Mouse (Mus musculus): Measurements from ENCODE around the gene Phldb3. TPM values are rescaled to one million over a fixed set of nuclear protein-coding genes. Genes with fewer than 3 reads are reported as not detected.

The Phldb3 gene
- polyA plus RNA-seq (2021) = 2.7 TPM

DNA sequence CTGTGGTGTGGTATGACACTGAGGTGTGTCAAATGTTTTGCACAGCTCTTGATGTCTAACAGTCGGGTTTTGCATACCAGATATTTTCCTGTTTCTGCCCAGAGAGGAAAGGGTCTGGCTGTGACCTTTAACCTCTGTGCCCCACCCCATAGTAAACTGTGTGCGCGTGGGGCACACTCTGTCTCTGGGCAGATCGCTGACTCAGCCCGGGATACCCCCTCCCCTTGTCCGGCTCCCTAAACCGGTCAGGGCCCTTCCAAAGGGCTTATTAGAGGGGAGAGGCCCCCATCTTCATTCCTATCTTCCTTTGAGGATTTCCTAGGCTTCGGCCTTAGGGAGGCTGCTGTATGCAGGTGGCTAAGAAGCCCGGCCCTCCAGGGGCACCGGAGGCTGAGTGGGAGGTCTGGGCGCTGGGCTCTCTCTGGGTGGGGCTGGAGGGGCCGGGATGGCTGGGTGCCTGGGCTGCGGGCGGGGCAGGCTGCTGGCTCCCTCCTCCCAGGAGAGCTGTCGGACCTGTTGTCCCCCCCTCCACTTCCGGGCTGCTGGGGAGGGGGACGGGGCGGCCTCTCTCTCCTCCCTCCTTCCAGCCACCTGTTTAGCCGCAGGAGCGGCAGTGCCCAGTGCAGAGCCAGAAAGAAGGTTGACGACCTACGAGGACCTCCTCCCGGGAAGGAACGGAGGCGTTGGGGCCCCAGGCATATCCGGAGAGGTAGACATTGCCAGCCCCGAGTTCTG lies at the start of gene Phldb3:
Gene Phldb3, plus strand, starts transcription at position 620 of the 735 bp plus-strand sequence.
- POLR2A ChIA-PET = no interaction called here

DNA sequence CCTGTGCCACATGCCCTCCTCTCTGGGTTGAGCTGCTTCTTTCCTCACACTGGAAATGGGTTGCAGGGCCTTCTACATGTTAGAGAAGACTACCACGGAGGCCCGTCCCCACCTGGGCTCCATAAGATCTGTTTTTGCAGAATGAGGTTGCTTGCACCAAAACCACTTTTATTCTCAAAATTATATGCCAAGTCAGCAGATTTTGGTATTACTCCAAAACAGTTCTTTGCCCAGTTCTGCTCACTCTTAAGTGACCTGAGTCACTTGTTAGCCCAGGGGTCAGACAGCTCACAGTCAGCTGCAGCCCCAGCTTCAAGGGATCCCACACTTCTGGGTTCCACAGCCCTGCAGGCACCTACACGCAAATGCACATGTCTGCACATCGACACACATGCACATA lies 49.1 kb upstream of the Phldb3 start:
- no peak for ATAC-seq
- no peak for DNase-seq (ENCODE audit: low read depth, low spot score)
- ChIA-PET CTCF (interaction anchor here (1.5 to 3.6 kb wide), 6 partner anchors 9 to 120 kb away, joined by 3 to 23 read pairs (median 6); partner anchors contain the start of gene Irgq), POLR2A (interaction anchor here (0.8 to 2.8 kb wide), 3 partner anchors 11 to 62 kb away, joined by 3 to 10 read pairs (median 5); no protein-coding TSS in a partner anchor)
- TF ChIP-seq CTCF (IDR thresholded peaks at IDR 0.05) = no peak
- no peaks in the 10 kb centered on the region for H3K27me3 ChIP-seq
- in situ Hi-C loops (cut with MboI; ENCODE audit: low pct_unique_long_range_greater_than_20kb) = no loop called here

More for the DNA sequence above, at the start of gene Phldb3:
- ATAC-seq (no peak), DNase-seq (ENCODE audit: low read depth, low spot score) (no peak)
- in situ Hi-C loops (cut with MboI; ENCODE audit: low pct_unique_long_range_greater_than_20kb) = no loop called here
- CTCF ChIA-PET = interaction anchor here (1.0 to 4.1 kb wide), 5 partner anchors 9 to 52 kb away, joined by 3 to 21 read pairs (median 5); no protein-coding TSS in a partner anchor
- TF ChIP-seq CTCF (IDR thresholded peaks at IDR 0.05) = no peak
- no peaks in the 10 kb centered on the region for H3K27me3 ChIP-seq

DNA sequence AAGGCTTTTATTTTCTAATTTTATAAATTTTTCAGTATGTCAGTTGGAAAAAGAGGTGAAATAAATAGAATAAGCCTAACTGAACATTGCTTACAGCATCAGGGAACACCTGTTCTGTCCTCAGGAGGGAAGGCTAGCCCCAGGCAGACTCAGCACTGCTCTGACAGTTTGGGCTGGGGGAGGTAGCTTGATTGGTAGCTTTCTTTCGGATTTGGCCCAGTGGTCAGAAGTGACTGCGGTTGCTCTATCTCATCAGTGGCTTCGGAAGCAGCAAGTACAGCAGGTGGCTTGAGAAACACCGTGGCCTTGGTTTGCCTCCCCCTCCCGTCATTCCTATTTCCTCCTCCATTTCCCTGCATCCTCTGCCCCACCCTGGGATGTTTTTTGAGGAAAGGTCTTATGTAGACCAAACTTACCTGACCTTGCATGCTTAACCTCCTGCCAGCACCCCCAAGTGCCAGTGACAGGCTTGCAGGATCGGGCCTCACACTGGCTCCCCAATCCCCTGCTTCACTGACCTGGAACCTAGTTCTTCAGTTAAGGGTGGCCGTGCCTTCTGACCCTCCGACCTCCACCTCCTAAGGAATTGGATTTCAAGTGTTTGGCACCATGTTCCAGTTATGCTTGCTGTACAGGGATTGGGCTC lies 47.2 kb upstream of the Phldb3 start:
- TF ChIP-seq CTCF (IDR thresholded peaks at IDR 0.05) = no peak
- POLR2A ChIA-PET = interaction anchor here (0.7 to 2.8 kb wide), 3 partner anchors 14 to 384 kb away, joined by 4 to 10 read pairs (median 4); no protein-coding TSS in a partner anchor
- H3K27me3 ChIP-seq = no peaks in the 10 kb centered on the region
- ATAC-seq (no peak), DNase-seq (ENCODE audit: low read depth, low spot score) (no peak)
- in situ Hi-C loops (cut with MboI; ENCODE audit: low pct_unique_long_range_greater_than_20kb) = no loop called here
- CTCF ChIA-PET = interaction anchor here (1.0 to 3.9 kb wide), 5 partner anchors 9 to 90 kb away, joined by 3 to 26 read pairs (median 6); partner anchors contain the start of gene Irgq

DNA sequence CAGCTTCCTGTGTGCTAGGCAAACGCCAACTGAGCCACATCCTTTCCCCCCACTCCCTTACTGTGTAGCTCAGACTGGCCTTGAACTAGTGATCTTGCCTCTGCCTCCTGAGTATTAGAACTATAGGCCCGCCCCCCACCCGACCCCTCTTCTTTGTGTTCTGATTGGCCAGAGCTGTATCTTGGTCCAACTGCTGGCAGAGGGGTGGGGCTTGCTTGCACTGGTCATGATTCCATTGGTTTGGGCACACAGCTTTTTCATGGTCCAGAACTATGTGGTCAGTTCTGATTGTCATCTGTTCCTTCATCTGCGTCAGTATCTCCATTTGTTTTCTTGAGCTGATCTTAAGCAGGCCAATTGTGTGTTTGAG lies 46.7 kb upstream of the Phldb3 start:
- in situ Hi-C loops (cut with MboI; ENCODE audit: low pct_unique_long_range_greater_than_20kb) = no loop called here
- CTCF ChIA-PET = interaction anchor here (1.2 to 3.9 kb wide), 5 partner anchors 8 to 36 kb away, joined by 3 to 26 read pairs (median 8); partner anchors contain the start of gene Irgq
- POLR2A ChIA-PET = interaction anchor here (0.6 to 2.8 kb wide), 3 partner anchors 14 to 190 kb away, joined by 4 to 10 read pairs (median 4); no protein-coding TSS in a partner anchor
- TF ChIP-seq CTCF (IDR thresholded peaks at IDR 0.05) = no peak
- ATAC-seq (no peak), DNase-seq (ENCODE audit: low read depth, low spot score) (no peak)
- H3K27me3 ChIP-seq = no peaks in the 10 kb centered on the region

DNA sequence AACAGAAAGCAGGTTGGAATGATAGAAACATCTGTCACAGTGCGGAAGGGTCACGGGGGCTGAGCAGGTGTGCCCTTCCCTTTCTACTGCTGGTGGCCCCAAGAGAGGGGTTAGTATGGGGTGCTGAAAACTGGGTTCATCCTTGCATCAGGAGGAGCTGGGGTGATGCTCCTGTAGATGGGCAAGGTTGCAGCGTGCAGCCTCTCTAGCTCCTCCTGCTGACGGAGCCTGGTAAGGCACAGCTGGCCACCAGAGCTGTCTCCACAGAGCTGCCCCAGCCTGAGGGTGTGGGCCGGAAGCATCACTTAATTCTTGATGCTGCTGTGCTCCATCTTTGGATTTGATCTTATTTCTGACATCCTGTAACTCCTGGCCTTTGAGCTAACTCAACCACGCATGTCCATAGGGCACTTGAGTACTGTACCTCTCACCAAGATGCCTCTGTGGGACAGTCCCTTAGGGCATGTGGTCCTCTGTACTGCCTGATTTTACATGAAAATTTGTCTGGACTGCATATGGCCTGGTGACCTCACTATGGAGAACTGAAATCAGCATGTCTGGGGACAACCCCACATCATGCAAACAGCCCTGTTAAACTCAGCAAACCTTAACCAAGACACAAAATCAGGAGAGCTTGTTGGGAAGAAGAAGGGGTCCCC lies 45.8 kb upstream of the Phldb3 start:
- CTCF ChIA-PET = interaction anchor here (0.9 to 3.9 kb wide), 13 partner anchors 8 to 91 kb away, joined by 3 to 26 read pairs (median 3); partner anchors contain the start of genes Ethe1, Irgq, Pinlyp and Xrcc1
- POLR2A ChIA-PET = interaction anchor here (0.6 to 1.8 kb wide), 3 partner anchors 17 to 91 kb away, joined by 3 to 4 read pairs (median 4); no protein-coding TSS in a partner anchor
- no peaks in the 10 kb centered on the region for H3K27me3 ChIP-seq
- ATAC-seq = peak; percentile 77
- DNase-seq (ENCODE audit: low read depth, low spot score) = peak; percentile 22
- in situ Hi-C loops (cut with MboI; ENCODE audit: low pct_unique_long_range_greater_than_20kb) = no loop called here
- TF ChIP-seq CTCF (IDR thresholded peaks at IDR 0.05) = no peak

DNA sequence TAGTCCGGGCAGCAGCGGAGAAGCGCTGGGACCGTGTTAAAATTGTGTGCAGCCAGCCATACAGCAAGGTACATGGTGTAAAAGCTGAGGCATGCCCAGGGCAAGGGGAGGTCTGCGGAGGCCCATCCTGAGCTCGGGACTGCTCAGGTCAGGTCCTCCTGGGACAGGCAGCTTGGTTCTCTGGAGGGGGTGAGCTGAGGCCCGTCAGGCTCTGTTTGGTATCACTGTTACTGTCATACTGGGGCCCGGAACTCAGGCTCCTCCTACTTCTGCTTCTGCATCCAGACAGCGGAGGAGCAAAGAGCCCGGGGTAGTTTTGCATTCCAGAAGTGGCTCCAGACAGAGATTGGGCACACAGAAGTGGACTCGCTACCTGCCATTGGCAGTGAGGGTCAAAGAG lies 44.9 kb upstream of the Phldb3 start:
- TF ChIP-seq CTCF (IDR thresholded peaks at IDR 0.05) = no peak
- DNase-seq (ENCODE audit: low read depth, low spot score) = no peak
- ChIA-PET POLR2A (no interaction called here), CTCF (interaction anchor here (1.3 to 3.9 kb wide), 6 partner anchors 9 to 92 kb away, joined by 3 to 26 read pairs (median 5); partner anchors contain the start of gene Irgq)
- in situ Hi-C loops (cut with MboI; ENCODE audit: low pct_unique_long_range_greater_than_20kb) = no loop called here
- no peaks in the 10 kb centered on the region for H3K27me3 ChIP-seq
- ATAC-seq = no peak

DNA sequence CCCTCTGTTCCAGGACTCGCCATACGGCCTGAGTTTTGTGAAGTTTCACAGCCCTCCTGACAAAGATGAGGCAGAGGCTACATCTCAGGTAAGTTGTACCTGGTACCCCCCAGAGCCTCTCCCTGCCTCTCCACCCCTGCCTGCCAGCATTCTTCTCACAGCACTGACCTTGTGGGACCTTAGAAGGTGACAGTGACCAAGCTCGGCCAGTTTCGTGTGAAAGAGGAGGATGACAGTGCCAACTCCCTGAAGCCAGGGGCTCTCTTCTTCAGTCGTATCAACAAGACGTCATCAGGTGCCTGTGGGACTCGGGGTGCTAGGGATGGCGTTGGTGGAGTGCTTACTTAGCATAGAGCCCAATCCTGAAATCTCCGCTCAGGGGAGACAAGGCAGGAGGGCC lies 44.4 kb upstream of the Phldb3 start:
- in situ Hi-C loops (cut with MboI; ENCODE audit: low pct_unique_long_range_greater_than_20kb) = no loop called here
- ATAC-seq = no peak

DNA sequence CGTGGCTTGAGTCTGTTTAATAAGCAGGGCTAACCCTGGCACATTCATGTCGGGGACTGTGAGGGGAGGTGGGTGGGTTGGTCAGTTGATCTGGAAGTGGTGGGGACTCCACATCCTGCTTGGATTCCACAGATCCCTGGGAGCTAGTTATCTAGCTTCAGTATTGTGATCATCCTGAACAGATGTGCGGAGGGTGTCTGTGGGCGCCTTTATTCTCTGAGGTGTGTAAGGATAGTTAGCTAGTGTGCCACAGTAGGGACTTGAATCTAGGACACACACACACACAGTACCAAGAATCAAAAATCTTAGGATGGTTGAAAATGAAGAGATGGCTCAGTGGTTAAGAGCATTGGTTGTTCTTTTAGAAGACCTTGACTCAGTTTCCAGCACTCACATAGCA lies 42.1 kb upstream of the Phldb3 start:
- TF ChIP-seq CTCF (IDR thresholded peaks at IDR 0.05) = no peak
- no peaks in the 10 kb centered on the region for H3K27me3 ChIP-seq
- DNase-seq (ENCODE audit: low read depth, low spot score) (no peak), ATAC-seq (no peak)
- CTCF ChIA-PET = interaction anchor here (1.2 to 1.3 kb wide), 2 partner anchors 18 to 44 kb away, joined by 3 to 4 read pairs; no protein-coding TSS in a partner anchor
- in situ Hi-C loops (cut with MboI; ENCODE audit: low pct_unique_long_range_greater_than_20kb) = no loop called here
- POLR2A ChIA-PET = no interaction called here

More for the DNA sequence above, 44.4 kb upstream of the Phldb3 start:
- no peak for TF ChIP-seq CTCF (IDR thresholded peaks at IDR 0.05)
- DNase-seq (ENCODE audit: low read depth, low spot score) = no peak
- ChIA-PET POLR2A (no interaction called here), CTCF (interaction anchor here (0.9 to 3.9 kb wide), 5 partner anchors 8 to 92 kb away, joined by 3 to 26 read pairs (median 5); partner anchors contain the start of gene Irgq)
- H3K27me3 ChIP-seq = no peaks in the 10 kb centered on the region

DNA sequence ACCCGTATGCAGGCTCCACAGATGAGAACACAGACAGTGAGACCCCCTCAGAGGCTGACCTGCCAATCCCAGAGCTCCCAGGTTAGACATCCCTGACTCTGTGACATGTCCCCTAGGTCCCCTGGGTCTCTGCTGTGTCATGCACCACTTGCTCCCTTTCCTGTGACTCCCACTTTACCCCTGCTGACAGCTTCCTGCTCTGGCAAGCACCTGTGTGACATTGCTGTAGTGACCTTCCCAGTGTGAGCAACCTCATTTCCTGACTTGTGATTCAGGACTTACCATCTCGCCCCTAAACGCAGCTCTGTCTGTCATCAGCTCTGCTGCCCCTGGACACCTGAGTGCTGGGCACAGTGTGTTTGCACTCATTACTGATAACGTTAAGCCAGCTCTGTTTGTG lies 39.5 kb upstream of the Phldb3 start:
- TF ChIP-seq CTCF (IDR thresholded peaks at IDR 0.05) = no peak
- CTCF ChIA-PET = interaction anchor here (1.2 to 1.3 kb wide), 3 partner anchors 12 to 41 kb away, joined by 3 to 6 read pairs (median 3); partner anchors contain the start of gene Irgq
- POLR2A ChIA-PET = interaction anchor here (2.6 kb wide), 1 partner anchor 10 kb away, joined by 5 read pairs; no protein-coding TSS in a partner anchor
- in situ Hi-C loops (cut with MboI; ENCODE audit: low pct_unique_long_range_greater_than_20kb) = loop anchor here (5.0 kb wide), 2 partner anchors 39 to 94 kb away; partner anchors contain the start of gene Irgq
- no peak for ATAC-seq
- DNase-seq (ENCODE audit: low read depth, low spot score) = no peak
- H3K27me3 ChIP-seq = no peaks in the 10 kb centered on the region
